Mouse (Mus musculus) cerebellum, adult 2 months (tissue): ENCODE measurements around the gene Megf8. TPM values are rescaled to one million over a fixed set of nuclear protein-coding genes. Genes with fewer than 3 reads are reported as not detected.

ENCODE experiments used
- DNase-seq, 2 experiments: peaks; one replicate each; pipeline ENCODE4 v3.0.0; 2021
- H3K27ac ChIP-seq: fragments of 200-500 bp; 2 replicates; pipeline ENCODE4 v1.5.1; 2012; ENCODE audit warnings: low read length, control low read depth, inconsistent platforms; ENCODE audit not compliant: insufficient read depth
- H3K27me3 ChIP-seq: fragments of 200-500 bp; 2 replicates; pipeline ENCODE4 v1.6.1; 2012; ENCODE audit warnings: inconsistent platforms, mild to moderate bottlenecking, low read length, moderate library complexity; ENCODE audit not compliant: control insufficient read depth, insufficient read depth
- H3K4me1 ChIP-seq: fragments of 200-500 bp; 2 replicates; pipeline ENCODE4 v1.6.1; 2011; ENCODE audit warnings: low read length; ENCODE audit not compliant: control insufficient read depth, insufficient read depth
- H3K4me3 ChIP-seq: fragments of 200-500 bp; replicated peaks from 2 replicates; pipeline ENCODE3; 2011; ENCODE audit warnings: mild to moderate bottlenecking, low read depth, low read length, control low read depth; ENCODE audit not compliant: insufficient read depth
- CTCF ChIP-seq: fragments of 200-500 bp; IDR thresholded peaks from 2 replicates; pipeline ENCODE4 v1.5.1; 2011; ENCODE audit warnings: low read depth, mild to moderate bottlenecking, control low read depth, low read length, moderate library complexity, borderline replicate concordance; ENCODE audit not compliant: insufficient read depth
- POLR2A ChIP-seq: fragments of 200-500 bp; IDR thresholded peaks from 2 replicates; pipeline ENCODE4 v1.6.1; 2011; ENCODE audit warnings: low read length, control low read depth, borderline replicate concordance; ENCODE audit not compliant: insufficient read depth
- WGBS: fragments of 180-500 bp; shearing (Covaris S2); methylation state at CpG from one replicate; pipeline ENCODE4 v1.1.7; 2018; 5-methylcytosine and 5-hydroxymethylcytosine counted together
- polyA plus RNA-seq: library from polyadenylated mRNA; depleted of rRNA; stranded (reverse); fragments of >200 nt; gene quantifications from 2 replicates; pipeline ENCODE4 v1.2.3, GENCODE M21; 2012

Gene Megf8
- polyA plus RNA-seq, 1 experiment: 76.8 TPM

DNA sequence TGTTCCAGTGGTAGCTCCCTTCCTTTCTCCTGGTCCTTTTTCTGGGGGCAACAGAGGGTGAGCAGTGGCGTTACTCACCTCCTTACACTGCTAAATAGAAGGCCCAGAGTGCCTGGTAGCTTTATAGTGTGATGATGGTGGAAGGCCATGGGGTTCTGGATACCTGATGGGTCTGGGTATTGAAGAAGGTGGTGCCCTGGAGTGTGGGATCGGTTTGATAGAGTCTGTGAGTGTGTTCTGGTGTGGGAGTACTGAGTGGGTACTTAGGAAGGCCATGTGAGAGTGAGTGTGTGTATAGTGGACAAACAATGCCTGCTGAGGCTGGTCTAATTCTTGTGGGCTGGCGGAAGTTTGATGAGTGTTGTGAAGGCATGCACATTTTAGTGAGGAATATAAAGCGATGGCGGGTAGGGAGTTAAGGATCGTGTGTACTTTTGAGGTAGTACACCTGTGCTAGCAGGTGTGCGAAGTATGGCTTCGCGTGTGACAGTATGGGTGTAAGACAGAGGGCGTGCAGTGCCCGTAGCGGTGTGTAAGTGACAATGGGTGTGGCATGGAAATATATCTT lies 35.7 kb upstream of the Megf8 start:
- Histone ChIP-seq H3K4me1 (peaks cover 34% of the 10 kb centered on the region), H3K4me3 (peak overlapping the region; percentile 57), H3K27me3 (no peaks in the 10 kb centered on the region), H3K27ac (peak overlapping the region; percentile 99)
- WGBS: 14% methylated on average over 12 of the region's 12 CpGs
- TF ChIP-seq POLR2A (no peak), CTCF (no peak)
- DNase-seq: peak in 1 of 2 experiments; percentile 34

DNA sequence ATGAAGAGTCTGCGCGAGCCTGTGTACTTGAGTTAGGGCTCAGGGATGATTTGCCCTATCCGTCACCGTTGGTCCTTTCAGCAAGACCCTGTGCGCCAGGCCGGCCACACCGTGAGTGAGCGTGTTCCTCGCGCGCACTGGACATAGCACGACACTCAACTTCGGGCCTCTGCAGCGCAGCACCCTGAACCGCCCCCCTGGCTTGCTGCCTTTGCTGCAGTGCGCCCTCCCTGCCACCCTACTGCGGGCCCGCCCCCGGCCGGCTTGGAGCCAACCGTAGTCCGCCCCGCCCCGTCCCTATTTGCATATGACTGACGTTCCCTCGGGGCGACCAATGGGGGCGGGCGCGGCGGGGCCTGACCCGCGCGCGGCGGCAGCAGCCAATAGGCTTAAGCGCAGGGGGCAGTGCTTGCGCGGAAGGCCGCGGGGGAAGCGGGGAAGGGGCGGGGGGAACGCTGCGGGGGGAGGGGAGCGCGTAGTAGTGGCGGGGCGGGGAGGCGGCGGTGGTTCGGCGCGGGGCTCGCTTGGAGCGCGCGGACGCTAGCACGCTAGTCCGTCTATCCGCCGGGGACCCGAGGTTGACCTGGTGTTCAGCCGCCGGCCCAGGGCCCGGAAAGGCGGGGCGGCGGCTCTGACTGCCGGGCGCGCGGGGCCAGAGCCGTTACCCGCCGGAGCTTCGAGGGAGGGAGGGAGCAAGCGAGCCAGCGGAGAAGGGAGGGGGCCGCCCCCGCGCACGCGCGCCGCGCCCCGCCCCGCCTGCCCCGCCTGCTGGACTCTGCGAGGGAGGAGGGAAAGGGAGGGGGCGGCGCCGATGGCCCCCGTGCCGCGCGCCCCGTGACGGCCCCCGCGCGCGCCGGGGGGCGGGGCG lies 35.0 kb upstream of the Megf8 start:
- Histone ChIP-seq H3K27me3 (no peaks in the 10 kb centered on the region), H3K27ac (peak overlapping the region; percentile 99), H3K4me3 (peak overlapping the region; percentile 96), H3K4me1 (peaks cover 34% of the 10 kb centered on the region)
- TF ChIP-seq CTCF: no peak
- peak; percentile 56; the same call in 1 of the 2 replicates for TF ChIP-seq POLR2A
- 1% methylated on average over 107 of the region's 108 CpGs for WGBS
- DNase-seq: peak; percentile 97 to 98

DNA sequence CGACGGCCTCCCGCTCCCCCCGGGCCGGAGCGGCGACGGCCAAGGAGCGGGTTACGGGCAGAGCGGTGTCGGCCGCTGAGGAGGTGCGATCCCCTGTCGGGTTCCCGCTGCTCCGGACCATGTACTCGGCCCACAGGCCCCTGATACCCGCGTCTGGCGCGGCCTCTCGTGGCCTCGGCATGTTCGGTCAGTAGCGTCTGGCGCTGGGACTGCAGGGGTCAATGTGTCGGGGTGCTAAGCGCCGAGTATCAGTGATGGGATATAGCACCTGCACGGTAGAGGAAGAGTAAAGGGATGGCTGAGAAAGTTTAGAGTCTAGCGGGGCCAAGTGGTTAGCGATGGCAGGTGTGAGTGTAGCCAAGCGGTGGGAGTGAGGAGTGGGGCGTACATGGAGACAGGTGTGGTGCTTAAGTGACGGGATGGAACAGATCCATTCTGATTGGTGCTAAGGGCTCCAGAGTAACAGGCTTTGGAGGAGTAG lies 34.2 kb upstream of the Megf8 start:
- 1% methylated on average over 28 of the region's 36 CpGs for WGBS
- peaks cover 30% of the 10 kb centered on the region for H3K4me1 ChIP-seq

GRCm38 (mm10) chr7:25283637-25284036 lies 33.3 kb upstream of the Megf8 start:
- Histone ChIP-seq H3K4me1 (peaks cover 29% of the 10 kb centered on the region), H3K27ac (peak overlapping the region; percentile 18), H3K27me3 (no peaks in the 10 kb centered on the region), H3K4me3 (peak overlapping the region; percentile 96)
- 12% methylated on average over 5 of the region's 5 CpGs for WGBS
- DNase-seq: peak in 1 of 2 experiments; percentile 32
- TF ChIP-seq POLR2A (no peak), CTCF (no peak)

More for the DNA sequence above, 34.2 kb upstream of the Megf8 start:
- peak overlapping the region; percentile 59 for H3K27ac ChIP-seq
- DNase-seq: peak; percentile 65 to 70
- TF ChIP-seq CTCF (no peak), POLR2A (no peak)
- peak overlapping the region; percentile 96 for H3K4me3 ChIP-seq
- H3K27me3 ChIP-seq: no peaks in the 10 kb centered on the region

DNA sequence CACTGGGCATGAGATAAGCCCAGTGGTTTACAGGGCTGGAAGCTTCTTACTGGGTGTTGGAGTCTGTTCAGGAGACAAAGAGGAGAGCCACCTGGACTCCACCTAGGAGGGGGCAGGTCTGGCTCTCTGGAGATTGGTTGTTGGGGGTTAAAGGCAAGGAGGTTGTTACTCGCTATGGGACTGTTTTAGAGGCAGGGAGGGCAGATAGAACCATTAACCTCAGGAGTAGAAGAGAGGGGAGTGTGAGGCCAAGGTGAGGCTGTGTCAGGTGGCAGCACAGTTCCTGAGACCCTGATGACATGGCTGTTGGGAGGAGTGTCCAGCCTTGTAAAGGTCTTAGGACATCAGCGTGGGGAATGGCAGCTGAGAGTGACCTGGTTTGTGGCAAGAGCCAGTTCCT lies 32.8 kb upstream of the Megf8 start:
- peaks cover 29% of the 10 kb centered on the region for H3K4me1 ChIP-seq
- 13% methylated on average over 2 of the region's 2 CpGs for WGBS
- DNase-seq: peak in 1 of 2 experiments; percentile 29
- H3K27ac ChIP-seq: peak overlapping the region; percentile 18
- no peaks in the 10 kb centered on the region for H3K27me3 ChIP-seq
- peak overlapping the region; percentile 96 for H3K4me3 ChIP-seq
- TF ChIP-seq POLR2A: no peak
- no peak for TF ChIP-seq CTCF

GRCm38 (mm10) chr7:25284766-25285165 lies 32.2 kb upstream of the Megf8 start:
- Histone ChIP-seq H3K4me1 (peaks cover 29% of the 10 kb centered on the region), H3K27ac (peak overlapping the region; percentile 31), H3K4me3 (no peak overlapping the region), H3K27me3 (no peaks in the 10 kb centered on the region)
- peak; percentile 48 to 50 for DNase-seq
- 30% methylated on average over 5 of the region's 5 CpGs for WGBS
- no peak for TF ChIP-seq CTCF
- no peak for TF ChIP-seq POLR2A

GRCm38 (mm10) chr7:25285511-25286238 lies 31.3 kb upstream of the Megf8 start:
- TF ChIP-seq POLR2A (no peak), CTCF (no peak)
- H3K4me1 ChIP-seq: peaks cover 21% of the 10 kb centered on the region
- DNase-seq: no peak
- no peaks in the 10 kb centered on the region for H3K27me3 ChIP-seq
- no peak overlapping the region for H3K4me3 ChIP-seq
- H3K27ac ChIP-seq: no peak overlapping the region
- WGBS: 79% methylated on average over 20 of the region's 20 CpGs
